Mouse (Mus musculus) left cerebral cortex, postnatal 14 days (tissue): Measurements from ENCODE around the gene Gm10153. TPM values are rescaled to one million over a fixed set of nuclear protein-coding genes. Genes with fewer than 3 reads are reported as not detected.
"Not testable (repeated sequence)": the region's sequence is repeated elsewhere in the genome, so short reads cannot be mapped to it uniquely, and the experiment has no call there.

Experiments
- DNase-seq, 2 experiments: peaks; one replicate each; pipeline ENCODE4 v3.0.0; 2021 to 2022; ENCODE audit warnings: low spot score in 2 of 2, mixed read lengths in 1 of 2
- intact Hi-C: fragments of 180-260 bp; cut with DNase I; formaldehyde crosslinking; loops from one replicate; pipeline ENCODE4 v1.15.1; 2025
- long read RNA-seq, 2 experiments: library from polyadenylated mRNA; stranded (forward); transcript quantifications; one replicate each; pipeline ENCODE4 v2.0.0; 2021
- total RNA-seq, 2 experiments: library from RNA; stranded (reverse); gene quantifications; 2 replicates each; pipeline ENCODE4 v1.2.3; 2021

Gene Gm10153
- total RNA-seq: not detected
- long read RNA-seq, experiment 1: 0 reads
- long read RNA-seq, experiment 2: 0 reads

DNA sequence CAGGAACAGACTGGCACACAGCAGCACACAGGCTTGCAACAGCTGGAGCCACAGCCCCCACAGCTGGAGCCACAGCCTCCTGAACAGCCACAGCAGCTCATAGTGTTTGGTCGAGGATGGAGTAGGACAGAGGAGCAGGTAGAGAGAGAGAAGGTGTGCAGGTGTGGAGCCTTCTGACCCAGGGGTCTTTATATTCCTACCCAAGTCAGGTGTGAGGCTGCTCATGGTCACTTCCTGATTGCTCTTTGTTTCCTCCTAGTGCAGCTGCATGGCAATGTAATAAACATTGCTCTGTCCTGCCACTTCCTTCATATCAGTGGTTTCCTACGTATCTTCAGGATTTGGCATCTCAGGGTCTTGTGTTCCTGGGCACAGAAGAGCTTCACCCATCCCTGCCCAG lies at the start of gene Gm10153:
Gene Gm10153 (minus strand): TSS at position 101 of the 400 bp plus-strand sequence.
- DNase-seq: no peak
- intact Hi-C loops: no loop called here

DNA sequence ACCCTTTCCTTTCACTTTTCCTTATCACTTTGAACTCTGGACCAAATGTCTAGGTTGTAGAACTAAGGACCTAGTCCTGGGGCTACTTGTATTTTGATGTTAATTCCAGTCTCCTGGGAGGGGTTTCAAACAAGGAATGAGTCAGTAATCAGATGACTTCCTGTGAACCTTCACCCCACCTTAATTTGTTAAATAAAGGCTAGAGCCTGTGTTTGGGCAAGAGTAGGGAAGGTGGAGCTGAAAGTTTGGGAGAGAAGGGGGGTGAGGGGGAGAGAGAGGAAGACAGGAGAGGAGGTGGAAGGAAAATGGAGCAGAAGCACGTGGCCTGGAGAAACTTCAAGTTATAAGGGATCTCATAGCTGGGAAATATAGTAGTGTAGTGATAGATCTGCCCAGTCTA lies 41.4 kb upstream of the Gm10153 start:
- intact Hi-C loops: no loop called here
- no peak for DNase-seq

DNA sequence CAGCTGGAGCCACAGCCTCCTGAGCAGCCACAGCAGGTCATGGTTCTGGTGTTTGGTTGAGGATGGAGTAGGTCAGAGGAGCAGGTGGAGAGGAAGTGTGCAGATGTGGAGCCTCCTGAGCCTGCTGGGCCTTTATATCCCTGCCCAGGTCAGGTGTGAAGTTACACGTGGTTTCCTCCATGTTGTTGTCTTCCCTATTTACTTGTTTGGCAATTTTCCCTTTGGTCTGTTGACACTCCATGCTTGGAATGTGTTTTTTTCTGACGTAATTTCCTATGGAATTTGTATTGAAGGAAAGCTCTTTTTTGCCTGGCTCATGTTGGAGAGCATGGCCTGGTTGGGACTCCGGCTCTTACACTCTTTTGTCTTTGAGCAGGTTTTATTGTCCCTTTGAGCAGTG lies 39.7 kb upstream of the Gm10153 start, which contains the start of gene Krtap5-5:
Gene Krtap5-5 (minus strand): TSS at position 101 of the 400 bp plus-strand sequence.
- DNase-seq, intact Hi-C loops: not testable (repeated sequence)

DNA sequence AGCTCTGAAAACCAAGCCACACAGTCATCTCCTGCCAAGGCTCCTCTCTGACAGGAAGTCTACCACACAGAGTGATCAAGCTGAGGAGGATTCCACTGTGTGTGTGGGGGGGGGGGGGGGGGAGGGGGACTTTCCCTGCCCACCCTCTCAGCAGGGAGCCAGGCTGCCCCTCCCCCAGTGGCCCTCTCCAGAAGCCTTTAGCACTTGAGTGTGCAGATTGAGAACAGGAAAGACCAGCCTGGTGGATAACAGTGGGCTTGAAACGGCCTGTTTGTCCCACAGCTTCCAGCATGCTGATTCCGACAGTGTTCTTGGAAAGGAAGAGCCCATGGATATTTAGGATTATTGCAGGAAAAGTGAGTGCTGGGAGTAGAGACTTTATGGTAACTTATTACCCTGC lies 34.3 kb upstream of the Gm10153 start:
- DNase-seq: no peak
- intact Hi-C loops: no loop called here

DNA sequence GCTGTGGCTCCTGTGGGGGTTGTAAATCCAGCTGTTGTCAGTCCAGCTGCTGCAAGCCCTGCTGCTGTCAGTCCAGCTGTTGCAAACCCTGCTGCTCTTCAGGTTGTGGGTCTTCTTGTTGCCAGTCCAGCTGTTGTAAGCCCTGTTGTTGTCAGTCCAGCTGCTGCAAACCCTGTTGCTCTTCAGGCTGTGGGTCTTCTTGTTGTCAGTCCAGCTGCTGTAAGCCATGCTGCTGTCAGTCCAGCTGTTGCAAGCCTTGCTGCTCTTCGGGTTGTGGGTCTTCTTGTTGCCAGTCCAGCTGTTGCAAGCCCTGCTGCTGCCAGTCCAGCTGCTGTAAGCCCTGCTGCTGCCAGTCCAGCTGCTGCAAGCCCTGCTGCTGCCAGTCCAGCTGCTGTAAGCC lies 21.9 kb upstream of the Gm10153 start:
- DNase-seq, intact Hi-C loops: not testable (repeated sequence)

DNA sequence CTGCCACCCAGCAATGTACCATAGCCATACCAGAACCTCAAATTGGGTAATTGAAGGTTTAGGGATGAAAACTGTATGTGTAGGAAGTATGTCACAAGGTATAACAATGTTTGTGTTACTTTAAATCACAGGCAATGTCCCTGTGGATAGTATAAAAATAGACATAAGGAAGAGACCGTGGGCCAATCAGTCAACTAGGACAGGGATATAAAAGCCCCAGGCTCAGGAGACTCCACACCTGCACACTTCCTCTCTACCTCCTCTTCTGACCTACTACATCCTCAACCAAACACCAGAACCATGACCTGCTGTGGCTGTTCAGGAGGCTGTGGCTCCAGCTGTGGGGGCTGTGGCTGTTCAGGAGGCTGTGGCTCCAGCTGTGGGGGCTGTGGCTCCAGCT lies 21.4 kb upstream of the Gm10153 start, which contains the start of gene Gm7579:
Gene Gm7579 (plus strand): TSS at position 301 of the 400 bp plus-strand sequence.
- intact Hi-C loops: no loop called here
- no peak for DNase-seq

DNA sequence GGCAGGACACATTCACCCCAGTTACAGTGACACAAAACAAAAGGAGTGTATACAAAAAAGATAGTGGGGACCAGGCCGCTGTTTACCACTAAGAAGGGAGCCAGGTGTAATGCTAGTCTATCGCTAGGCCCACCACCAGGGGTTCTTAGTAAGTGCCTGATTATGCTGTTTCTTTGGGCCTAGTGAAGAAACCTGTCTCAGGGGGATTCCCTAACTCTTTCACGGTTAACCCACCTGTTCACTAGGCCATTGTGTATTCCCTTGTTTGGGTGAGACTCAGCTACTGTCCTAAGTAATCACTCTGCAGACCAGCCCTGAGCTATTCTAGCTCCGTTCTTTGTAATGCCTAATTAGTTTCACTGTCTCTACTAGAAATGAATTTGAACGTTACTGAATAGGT lies 16.7 kb upstream of the Gm10153 start:
- DNase-seq: not testable (repeated sequence)

DNA sequence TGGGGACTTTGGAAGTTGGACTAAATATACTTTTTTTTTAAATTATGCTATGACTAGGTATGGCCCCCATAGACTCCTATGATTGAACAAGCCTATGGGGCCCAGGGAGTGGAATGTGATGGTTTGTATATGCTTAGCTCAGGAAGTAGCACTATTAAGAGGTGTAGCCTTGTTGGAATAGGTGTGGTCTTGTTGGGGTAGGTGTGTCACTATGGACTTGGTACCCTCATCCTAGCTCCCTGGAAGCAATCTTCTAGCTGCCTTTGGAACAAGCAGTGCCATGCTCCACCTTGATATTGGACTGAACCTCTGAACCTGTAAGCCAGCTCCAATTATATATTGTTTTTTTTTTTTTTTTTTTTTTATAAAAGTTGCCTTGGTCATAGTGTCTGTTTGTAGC lies 15.3 kb upstream of the Gm10153 start:
- intact Hi-C loops: no loop called here
- DNase-seq: no peak

More for the DNA sequence above, 16.7 kb upstream of the Gm10153 start:
- intact Hi-C loops: not testable (repeated sequence)

DNA sequence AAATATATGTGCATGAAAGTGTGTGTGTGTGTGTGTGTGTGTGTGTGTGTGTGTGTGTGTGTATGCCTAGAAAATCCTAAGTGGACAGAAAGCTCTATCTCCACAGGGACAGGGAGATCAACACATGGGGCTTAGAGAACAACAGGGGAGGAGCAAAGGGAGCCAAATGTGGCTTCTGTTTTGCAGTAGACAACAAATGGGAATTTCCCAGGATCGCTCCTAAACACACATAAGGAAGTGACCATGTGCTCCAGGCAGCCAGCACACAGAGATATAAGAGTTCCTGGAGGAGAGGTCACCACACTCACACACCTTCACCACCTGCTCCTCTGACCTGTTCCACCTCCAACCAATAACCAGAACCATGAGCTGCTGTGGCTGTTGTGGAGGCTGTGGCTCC lies 10.9 kb upstream of the Gm10153 start, which contains the start of gene Krtap5-3:
Gene Krtap5-3 (plus strand): TSS at position 301 of the 400 bp plus-strand sequence.
- no peak for DNase-seq
- intact Hi-C loops: no loop called here

DNA sequence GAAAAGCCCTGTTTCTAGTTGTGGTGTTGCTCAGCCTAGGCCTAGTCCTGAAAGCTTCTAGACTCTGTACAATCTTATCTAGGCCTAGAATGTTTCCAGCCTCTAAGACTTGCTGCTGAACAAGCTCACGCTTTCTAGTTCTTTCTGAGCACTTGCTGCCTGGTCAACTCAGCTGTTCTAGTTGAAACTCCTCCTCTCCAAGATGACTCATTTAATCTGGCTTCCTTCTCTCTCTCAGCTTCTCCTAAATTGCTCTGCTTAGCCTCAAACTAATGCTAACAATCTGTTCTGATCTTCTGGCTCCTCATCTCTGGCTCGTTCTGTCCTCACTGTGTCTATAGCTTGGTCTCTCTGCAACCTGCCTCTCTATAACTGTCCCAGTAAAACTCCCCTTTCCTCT lies 8.6 kb upstream of the Gm10153 start:
- no peak for DNase-seq
- intact Hi-C loops: no loop called here

DNA sequence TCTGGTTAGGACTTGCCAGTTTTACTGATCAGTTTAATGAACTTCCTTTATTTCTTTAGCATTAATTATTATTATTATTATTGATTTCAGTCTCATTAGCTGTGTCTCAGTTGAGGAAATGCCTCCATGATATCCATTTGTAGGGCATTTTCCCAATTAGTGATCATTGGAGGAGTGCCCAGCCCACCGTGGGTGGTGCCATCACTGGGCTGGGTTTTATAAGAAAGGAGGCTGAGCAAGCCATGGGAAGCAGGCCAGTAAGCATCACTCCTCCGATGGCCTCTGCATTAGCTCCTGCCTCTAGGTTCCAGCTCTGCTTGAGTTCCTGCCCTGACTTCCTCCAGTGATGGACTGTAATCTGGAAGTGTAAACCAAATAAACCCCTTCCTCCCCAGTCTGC lies 2.0 kb downstream of the Gm10153 start:
- no peak for DNase-seq
- intact Hi-C loops: no loop called here

DNA sequence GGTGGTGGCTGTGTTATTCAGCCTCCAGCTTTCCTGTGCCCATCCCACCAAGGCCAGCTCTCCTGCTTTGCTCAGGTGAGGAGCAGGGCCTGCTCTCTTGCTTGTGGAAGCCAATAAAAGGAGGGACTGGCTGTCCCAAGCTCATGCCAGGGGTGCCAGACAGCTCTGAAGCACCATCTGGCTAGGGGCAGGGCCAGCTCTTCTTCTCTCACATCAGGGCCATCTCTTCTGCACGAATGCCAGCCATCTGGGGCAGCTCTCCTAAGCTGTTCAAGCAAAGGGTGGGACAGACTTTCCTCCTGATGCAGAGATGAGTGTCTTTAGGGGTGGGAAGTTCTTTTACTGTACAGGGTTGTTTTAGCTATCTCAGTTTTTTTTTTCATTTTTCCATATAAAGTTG lies 9.2 kb downstream of the Gm10153 start:
- no peak for DNase-seq
- intact Hi-C loops: no loop called here

DNA sequence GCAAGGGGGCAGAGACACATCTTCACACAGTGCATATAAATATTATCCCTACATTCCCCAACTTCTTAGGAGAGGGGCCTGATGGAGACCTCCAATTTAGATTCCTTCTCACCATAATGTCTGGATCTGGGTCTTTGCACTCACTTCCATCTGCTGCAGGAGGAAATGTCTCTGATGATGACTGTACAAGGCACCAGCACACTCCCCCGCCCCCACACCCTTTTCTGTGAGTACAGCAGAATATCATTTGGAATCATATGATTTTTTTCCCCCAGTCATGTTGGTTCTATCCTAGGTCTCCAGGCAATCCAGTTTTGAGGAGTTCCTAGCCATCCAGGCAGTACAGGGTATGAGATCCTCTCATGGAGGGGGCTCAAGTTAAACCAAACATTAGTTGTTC lies 11.5 kb downstream of the Gm10153 start:
- intact Hi-C loops: no loop called here
- peak in 1 of 2 experiments; percentile 33 for DNase-seq

DNA sequence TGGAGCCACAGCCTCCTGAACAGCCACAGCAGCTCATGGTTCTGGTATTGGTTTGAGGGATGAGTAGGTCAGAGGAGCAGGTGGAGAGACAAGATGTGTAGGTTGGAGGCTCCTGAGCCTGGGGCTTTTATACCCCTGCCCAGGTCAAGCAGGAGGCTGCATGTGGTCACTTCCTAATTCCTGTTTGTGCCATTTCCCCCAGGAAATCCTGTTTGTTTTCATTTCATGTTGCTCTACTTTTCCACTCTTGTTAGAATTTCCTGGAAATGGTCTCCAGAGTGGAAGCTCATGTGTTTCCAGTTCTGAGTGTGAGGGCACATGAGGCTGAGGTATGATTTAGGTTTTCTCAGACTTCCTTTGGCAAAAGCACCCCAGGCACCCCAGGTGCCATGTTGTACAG lies 14.3 kb downstream of the Gm10153 start, which contains the start of gene Krtap5-2:
Gene Krtap5-2 (minus strand): TSS at position 101 of the 400 bp plus-strand sequence.
- DNase-seq, intact Hi-C loops: not testable (repeated sequence)

DNA sequence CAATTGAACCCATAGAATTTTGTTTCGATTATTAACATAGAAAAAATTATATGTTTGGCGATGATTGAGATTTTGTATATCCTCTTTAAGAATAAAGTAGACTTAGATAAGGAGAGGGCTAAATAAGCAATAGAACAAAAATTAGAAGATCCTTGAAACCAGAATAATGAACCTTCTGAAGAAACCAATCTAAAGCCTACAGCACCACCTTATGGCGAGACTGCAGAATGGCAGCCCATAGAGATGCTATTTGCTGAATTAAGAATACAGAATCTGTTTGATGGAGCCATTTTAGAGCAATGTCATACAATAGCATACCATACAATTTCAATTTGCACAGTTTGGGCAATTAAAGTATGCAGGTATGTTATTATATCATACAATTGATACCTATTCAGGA lies 20.4 kb downstream of the Gm10153 start:
- intact Hi-C loops: no loop called here
- DNase-seq: peak; percentile 15 to 21

DNA sequence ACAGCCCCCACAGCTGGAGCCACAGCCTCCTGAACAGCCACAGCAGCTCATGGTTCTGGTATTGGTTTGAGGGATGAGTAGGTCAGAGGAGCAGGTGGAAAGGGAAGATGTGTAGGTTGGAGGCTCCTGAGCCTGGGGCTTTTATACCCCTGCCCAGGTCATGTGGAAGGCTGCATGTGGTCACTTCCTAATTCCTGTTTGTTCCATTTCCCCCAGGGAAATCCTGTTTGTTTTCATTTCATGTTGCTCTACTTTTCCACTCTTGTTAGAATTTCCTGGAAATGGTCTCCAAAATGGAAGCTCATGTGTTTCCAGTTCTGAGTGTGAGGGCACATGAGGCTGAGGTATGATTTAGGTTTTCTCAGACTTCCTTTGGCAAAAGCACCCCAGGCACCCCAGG lies 24.6 kb downstream of the Gm10153 start, which contains the start of gene Gm4553:
Gene Gm4553 (minus strand): TSS at position 101 of the 400 bp plus-strand sequence.
- intact Hi-C loops: not testable (repeated sequence)

DNA sequence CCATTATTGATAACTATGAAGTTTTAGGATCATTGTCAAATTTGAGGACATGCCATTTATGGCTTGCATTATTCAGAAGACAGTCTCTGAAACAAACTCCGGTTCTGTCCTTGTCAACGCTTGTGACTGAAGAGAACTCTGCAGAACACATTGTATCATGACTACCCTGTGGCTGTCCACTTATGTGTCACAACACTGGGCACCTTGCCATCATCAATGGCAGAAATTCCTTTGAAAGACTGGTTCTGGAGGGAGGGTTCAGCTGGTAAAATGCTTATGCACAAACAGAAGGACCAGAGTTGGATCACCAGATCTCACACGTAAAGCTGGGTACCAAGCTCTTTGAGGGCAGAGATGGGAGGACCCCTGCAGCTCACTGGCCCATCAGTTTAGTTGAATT lies 30.8 kb downstream of the Gm10153 start:
- intact Hi-C loops: no loop called here
- DNase-seq: no peak

More for the DNA sequence above, 24.6 kb downstream of the Gm10153 start, which contains the start of gene Gm4553:
- not testable (repeated sequence) for DNase-seq

DNA sequence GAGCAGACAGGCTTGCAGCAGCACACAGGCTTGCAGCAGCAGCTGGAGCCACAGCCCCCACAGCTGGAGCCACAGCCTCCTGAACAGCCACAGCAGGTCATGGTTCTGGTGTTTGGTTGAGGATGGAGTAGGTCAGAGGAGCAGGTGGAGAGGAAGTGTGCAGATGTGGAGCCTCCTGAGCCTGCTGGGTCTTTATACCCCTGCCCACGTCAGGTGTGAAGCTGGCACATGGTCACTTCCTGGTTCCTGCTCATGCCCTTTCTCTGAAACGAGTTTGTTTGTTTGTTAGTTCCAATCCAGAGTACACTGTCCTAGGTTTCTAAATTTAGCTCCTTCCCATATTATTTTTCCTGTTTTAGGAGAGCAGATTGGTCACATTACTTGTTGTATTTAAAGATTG lies 33.2 kb downstream of the Gm10153 start, which contains the start of gene Gm29735:
Gene Gm29735 (minus strand): TSS at position 101 of the 400 bp plus-strand sequence.
- intact Hi-C loops, DNase-seq: not testable (repeated sequence)

DNA sequence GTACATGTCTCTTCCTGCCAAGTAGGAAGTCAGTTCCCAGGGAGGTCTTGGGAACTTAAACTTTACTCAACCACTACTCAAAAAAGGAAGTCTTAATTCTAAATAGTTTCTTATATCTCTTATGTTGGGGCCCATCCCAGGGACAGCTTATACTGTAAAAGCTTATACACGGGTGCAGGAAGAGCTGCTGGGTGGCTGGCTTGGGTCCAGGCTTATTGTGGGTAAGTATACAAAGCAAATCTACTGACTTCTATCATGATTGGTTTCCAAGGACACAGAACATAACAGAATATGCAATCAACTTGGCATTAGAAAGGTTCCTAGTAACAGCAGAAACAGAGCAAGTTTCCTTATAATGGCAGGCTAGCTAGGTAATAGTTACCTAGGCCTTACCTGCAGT lies 34.9 kb downstream of the Gm10153 start:
- DNase-seq: no peak
- intact Hi-C loops: no loop called here

DNA sequence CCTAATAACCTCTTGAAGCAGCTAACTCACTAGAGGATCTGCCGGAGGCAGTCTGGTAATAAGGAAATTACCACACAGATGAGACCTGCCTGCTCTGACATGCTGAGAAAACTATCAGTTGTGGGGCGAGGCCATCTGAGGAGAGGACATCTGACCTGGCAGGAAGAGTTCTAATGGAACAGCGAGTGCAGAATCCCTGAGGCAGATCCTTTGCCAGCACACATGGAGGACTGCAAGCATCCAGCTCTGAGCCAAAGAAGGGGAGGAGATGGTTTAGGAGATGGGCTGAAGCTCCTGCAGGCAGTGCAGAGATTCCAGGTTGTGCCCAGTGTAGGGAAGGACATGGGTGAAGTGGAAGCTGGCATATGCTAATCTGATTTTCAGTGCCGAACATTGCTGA lies 38.0 kb downstream of the Gm10153 start:
- DNase-seq: no peak
- intact Hi-C loops: no loop called here

DNA sequence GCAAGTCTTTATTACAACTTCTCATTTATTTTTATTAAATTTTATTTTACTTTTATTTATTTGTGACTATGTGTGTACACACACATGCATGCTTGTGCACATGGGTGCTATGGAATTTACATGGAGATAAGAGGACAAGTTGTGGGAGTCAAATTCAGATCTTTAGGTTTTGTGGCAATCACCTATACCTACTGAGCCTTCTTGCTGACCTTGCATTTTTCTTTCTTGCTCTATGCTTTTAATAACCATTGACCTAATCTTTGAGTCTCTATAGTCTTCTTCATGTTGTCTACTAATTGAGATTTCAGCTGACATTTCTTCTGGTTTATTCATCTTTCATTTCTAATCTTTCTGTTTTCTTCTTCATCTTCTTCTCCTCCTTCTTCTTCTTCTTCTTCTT lies 41.6 kb downstream of the Gm10153 start:
- DNase-seq: no peak
- intact Hi-C loops: loop anchor here (10.0 kb wide), 1 partner anchor 96 kb away; the partner anchor contains the start of gene Gm40460
